Mouse (Mus musculus): Measurements from ENCODE around the gene Knop1.

DNA sequence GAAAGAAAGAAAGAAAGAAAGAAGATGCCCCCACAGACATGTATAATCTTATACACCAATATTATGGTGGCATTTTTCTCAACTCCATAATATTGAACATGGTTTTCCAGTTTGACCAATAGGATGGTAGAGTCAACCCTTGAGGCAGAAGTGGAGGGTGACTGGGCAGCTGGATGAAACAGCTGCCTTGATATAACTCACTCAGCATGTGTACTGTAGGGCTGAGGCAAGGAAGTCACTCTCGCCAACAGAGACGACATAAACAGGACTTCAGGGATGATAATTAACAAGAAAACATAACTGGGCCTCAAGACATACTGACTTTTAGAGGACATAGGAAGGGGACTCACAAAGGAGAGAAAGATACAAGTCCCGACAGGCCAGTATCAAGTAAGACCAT, 1.4 kb downstream of the Knop1 start:
- no peak for TF ChIP-seq CTCF (IDR thresholded peaks at IDR 0.05; ENCODE audit: borderline replicate concordance, insufficient read depth, low read depth, low read length)
- no peak for TF ChIP-seq POLR2A (IDR thresholded peaks at IDR 0.05; ENCODE audit: borderline replicate concordance, insufficient read depth, low read length)

Measured in cerebellum, adult 2 months (tissue).